Mouse (Mus musculus): ENCODE data around the gene Krt36. TPM values are rescaled to one million over a fixed set of nuclear protein-coding genes. Genes with fewer than 3 reads are reported as not detected.

The Krt36 gene
- total RNA-seq (2012; rRNA removed) (not detected in 2 replicates), polyA plus RNA-seq (2012; ENCODE audit: insufficient read depth in 1 of 2, insufficient read length in 2 of 2, low read depth in 1 of 2, low replicate concordance in 2 of 2, missing spikeins in 1 of 2) (not detected)

DNA sequence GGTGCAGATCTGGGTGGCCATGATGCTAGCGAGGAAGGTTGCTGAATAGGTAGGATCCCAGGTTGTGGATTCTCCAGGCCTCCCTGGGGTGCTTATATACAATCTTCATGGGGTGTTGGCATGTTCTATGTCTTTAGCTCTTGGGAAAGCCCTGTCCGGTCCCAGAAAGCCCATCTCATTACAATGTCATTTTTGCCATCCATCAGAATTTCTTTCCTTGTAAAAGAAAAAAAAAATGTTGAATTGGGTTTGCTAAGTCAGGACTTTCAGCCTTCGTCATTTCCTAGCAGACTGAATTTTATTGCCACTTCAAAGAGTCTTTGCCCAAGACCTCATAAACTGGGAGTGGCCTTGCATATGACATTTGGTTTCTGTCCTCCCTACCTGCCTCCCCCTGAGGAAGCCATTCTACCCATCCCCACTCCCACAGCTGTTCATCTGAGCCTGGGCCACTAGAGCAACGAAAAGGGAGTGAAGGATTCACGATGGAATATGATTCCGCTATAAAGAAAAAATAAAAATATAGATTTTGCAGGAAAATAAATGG is at the start of gene Krt36:
Krt36 (minus strand) TSS at position 51 of the 547 bp plus-strand sequence.
- H3K36me3 ChIP-seq (ENCODE audit: control insufficient read depth in 1 of 2, insufficient read depth in 2 of 2, low read length in 2 of 2) = no peaks in the 10 kb centered on the region
- no peak within 1 kb of the TSS for H3K9ac ChIP-seq (ENCODE audit: control insufficient read depth, low read depth, low read length, poor library complexity, severe bottlenecking)
- no peak within 1 kb of the TSS for H3K4me3 ChIP-seq (ENCODE audit: control insufficient read depth in 1 of 2, insufficient read depth in 1 of 2, low read depth in 2 of 2, low read length in 2 of 2)
- DNase-seq (ENCODE audit: low read depth, low spot score) = no peak
- TF ChIP-seq E2F4 (IDR thresholded peaks at IDR 0.05; ENCODE audit: borderline replicate concordance, low read depth, low read length) (no peak), MAZ (IDR thresholded peaks at IDR 0.05; ENCODE audit: low read depth, low read length) (no peak), TAL1 (IDR thresholded peaks at IDR 0.05; ENCODE audit: low read length) (no peak), EP300 (IDR thresholded peaks at IDR 0.05; ENCODE audit: low read depth in 1 of 2, low read length in 2 of 2) (no peak), CHD1 (IDR thresholded peaks at IDR 0.05; ENCODE audit: low read depth, low read length) (no peak), ZC3H11A (IDR thresholded peaks at IDR 0.05; ENCODE audit: low read depth, low read length) (no peak), MYC (IDR thresholded peaks at IDR 0.05; ENCODE audit: low read depth, low read length) (no peak)
- H3K79me2 ChIP-seq (ENCODE audit: control insufficient read depth, insufficient read depth, low read length, poor library complexity) = no peaks in the 10 kb centered on the region
- no peaks in the 10 kb centered on the region for H3K27me3 ChIP-seq (ENCODE audit: control insufficient read depth in 1 of 2, insufficient read depth in 2 of 2, low read length in 2 of 2)
- no peaks in the 10 kb centered on the region for H3K4me1 ChIP-seq (ENCODE audit: control insufficient read depth in 1 of 2, insufficient read depth in 2 of 2, low read length in 2 of 2)
- no peak within 1 kb of the TSS for H3K27ac ChIP-seq (ENCODE audit: control insufficient read depth, low read depth, low read length)
- no peaks in the 10 kb centered on the region for H3K9me3 ChIP-seq (replicated peaks; ENCODE audit: insufficient read depth, low read length)

DNA sequence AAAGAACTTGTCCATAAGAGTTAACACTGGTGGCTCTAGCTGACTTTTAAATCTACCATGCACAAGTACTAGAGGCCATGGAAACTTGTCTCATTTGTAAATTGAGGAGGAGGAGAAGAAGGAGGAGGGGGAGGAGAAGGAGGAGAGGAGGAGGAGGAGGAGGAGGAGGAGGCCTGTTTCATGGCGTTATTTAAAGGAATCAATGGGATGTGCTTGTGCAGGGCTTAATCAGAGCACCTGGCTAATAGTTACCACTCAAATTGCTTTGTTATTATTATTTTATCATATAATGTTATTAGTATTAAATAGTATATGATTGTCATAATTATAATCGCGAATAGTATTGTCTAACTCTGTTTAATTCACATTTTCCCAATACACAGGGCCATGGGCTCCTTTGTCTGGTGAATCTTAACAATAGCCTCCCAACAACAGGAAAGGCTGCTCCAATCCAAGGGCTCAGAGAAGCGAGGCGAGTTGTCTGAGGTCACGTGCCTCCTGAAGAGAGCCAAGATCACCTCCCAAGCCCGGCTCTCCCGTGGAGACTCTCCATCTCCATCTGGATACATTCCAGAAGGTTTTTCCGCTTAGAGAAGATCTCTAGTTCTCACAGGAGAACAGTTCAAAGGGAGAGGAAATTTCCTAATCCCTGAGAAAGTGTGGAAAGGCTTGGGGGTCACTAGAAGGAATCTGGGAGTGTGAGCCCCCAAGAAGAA is 43.3 kb upstream of the Krt36 start, which contains the start of gene Krt19:
Krt19 (minus strand) TSS at position 51 of the 716 bp plus-strand sequence.
- TF ChIP-seq POLR2AphosphoS2 (IDR thresholded peaks at IDR 0.05; ENCODE audit: low read length) (no peak), TBP (IDR thresholded peaks at IDR 0.05; ENCODE audit: low read depth, low read length) (no peak), ZMIZ1 (IDR thresholded peaks at IDR 0.05; ENCODE audit: low read depth, low read length) (no peak), SIN3A (IDR thresholded peaks at IDR 0.05; ENCODE audit: low read length) (no peak)
- Histone ChIP-seq H3K9ac (ENCODE audit: control insufficient read depth, low read depth, low read length, poor library complexity, severe bottlenecking) (no peak within 1 kb of the TSS), H3K27ac (ENCODE audit: control insufficient read depth, low read depth, low read length) (no peak within 1 kb of the TSS), H3K36me3 (ENCODE audit: control insufficient read depth in 1 of 2, insufficient read depth in 2 of 2, low read length in 2 of 2) (no peaks in the 10 kb centered on the region), H3K9me3 (replicated peaks; ENCODE audit: insufficient read depth, low read length) (no peaks in the 10 kb centered on the region), H3K4me3 (ENCODE audit: control insufficient read depth in 1 of 2, insufficient read depth in 1 of 2, low read depth in 2 of 2, low read length in 2 of 2) (no peak within 1 kb of the TSS), H3K79me2 (ENCODE audit: control insufficient read depth, insufficient read depth, low read length, poor library complexity) (no peaks in the 10 kb centered on the region), H3K4me1 (ENCODE audit: control insufficient read depth in 1 of 2, insufficient read depth in 2 of 2, low read length in 2 of 2) (no peaks in the 10 kb centered on the region), H3K27me3 (ENCODE audit: control insufficient read depth in 1 of 2, insufficient read depth in 2 of 2, low read length in 2 of 2) (no peaks in the 10 kb centered on the region)
- DNase-seq (ENCODE audit: low read depth, low spot score) = no peak

DNA sequence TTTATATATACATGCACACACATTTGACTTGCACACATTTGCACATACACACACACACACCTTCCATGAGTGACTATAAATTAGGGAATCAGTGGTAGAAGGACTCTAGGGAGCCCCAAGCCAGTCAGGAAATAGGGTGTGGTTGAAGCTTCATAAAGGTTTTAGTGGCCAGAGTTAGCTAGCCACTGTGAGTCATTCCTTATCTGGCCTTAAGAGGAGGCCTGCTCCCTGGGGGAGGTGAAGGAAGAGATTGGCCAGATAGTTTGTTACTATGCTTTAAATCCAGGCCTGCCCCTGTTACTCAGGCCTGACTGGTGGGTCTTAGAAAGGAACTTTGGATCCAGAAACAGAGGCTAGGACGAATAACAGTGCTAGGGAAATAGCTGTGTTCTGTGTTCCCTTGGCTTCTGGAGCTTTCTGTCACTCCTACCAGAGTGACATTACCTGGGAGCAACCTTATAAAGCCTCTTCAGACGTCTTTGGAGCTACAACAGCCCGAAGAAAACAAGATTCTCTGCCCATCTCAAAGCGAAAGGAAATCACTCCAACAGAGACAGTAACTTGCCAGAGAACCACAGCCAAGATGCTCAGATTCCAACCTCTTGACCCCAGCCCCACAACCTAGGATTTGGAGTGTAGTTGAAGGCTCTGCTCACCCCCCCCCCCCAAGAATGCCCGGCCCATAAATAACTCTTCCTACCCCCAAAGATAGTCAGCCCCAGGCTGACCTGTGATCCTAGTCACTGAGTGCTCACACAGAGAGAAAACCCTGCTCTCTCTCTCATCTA is 42.3 kb upstream of the Krt36 start:
- Histone ChIP-seq H3K4me1 (ENCODE audit: control insufficient read depth in 1 of 2, insufficient read depth in 2 of 2, low read length in 2 of 2) (no peaks in the 10 kb centered on the region), H3K9ac (ENCODE audit: control insufficient read depth, low read depth, low read length, poor library complexity, severe bottlenecking) (no peak overlapping the region), H3K27ac (ENCODE audit: control insufficient read depth, low read depth, low read length) (no peak overlapping the region), H3K27me3 (ENCODE audit: control insufficient read depth in 1 of 2, insufficient read depth in 2 of 2, low read length in 2 of 2) (no peaks in the 10 kb centered on the region), H3K4me3 (ENCODE audit: control insufficient read depth in 1 of 2, insufficient read depth in 1 of 2, low read depth in 2 of 2, low read length in 2 of 2) (no peak overlapping the region), H3K79me2 (ENCODE audit: control insufficient read depth, insufficient read depth, low read length, poor library complexity) (no peaks in the 10 kb centered on the region), H3K36me3 (ENCODE audit: control insufficient read depth in 1 of 2, insufficient read depth in 2 of 2, low read length in 2 of 2) (no peaks in the 10 kb centered on the region), H3K9me3 (replicated peaks; ENCODE audit: insufficient read depth, low read length) (no peaks in the 10 kb centered on the region)
- DNase-seq (ENCODE audit: low read depth, low spot score) = no peak
- no peak for TF ChIP-seq CHD2 (IDR thresholded peaks at IDR 0.05; ENCODE audit: low read length)
- TF ChIP-seq RCOR1 (IDR thresholded peaks at IDR 0.05; ENCODE audit: low read depth, low read length) = no peak
- TF ChIP-seq MAX (IDR thresholded peaks at IDR 0.05; ENCODE audit: low read length) = no peak
- TF ChIP-seq BHLHE40 (IDR thresholded peaks at IDR 0.05; ENCODE audit: borderline replicate concordance, low read depth, low read length) = no peak
- TF ChIP-seq MYB (IDR thresholded peaks at IDR 0.05; ENCODE audit: low read depth, low read length) = no peak
- no peak for TF ChIP-seq EP300 (IDR thresholded peaks at IDR 0.05; ENCODE audit: low read depth in 1 of 2, low read length in 2 of 2)
- no peak for TF ChIP-seq E2F4 (IDR thresholded peaks at IDR 0.05; ENCODE audit: borderline replicate concordance, low read depth, low read length)
- no peak for TF ChIP-seq ZNF384 (IDR thresholded peaks at IDR 0.05; ENCODE audit: low read depth, low read length)
- no peak for TF ChIP-seq USF2 (IDR thresholded peaks at IDR 0.05; ENCODE audit: borderline replicate concordance in 1 of 2, insufficient read depth in 1 of 2, low read depth in 1 of 2, low read length in 2 of 2)
